Mouse (Mus musculus): ENCODE measurements around the gene Naa38.
"Not testable (repeated sequence)": the region's sequence is repeated elsewhere in the genome, so short reads cannot be mapped to it uniquely, and the experiment has no call there.

The Naa38 gene

GRCm38 (mm10) chr11:69395235-69395633 lies at the start of gene Naa38, which contains the start of gene Cyb5d1:
TSS of gene Naa38 (plus strand) at chr11:69395487.
TSS of gene Cyb5d1 (minus strand) at chr11:69395631.
- not testable (repeated sequence) for DNase-seq (ENCODE audit: low read depth, low spot score)

- DNase-seq (ENCODE audit: low read depth, low spot score), result no peak
These were observed 48.8 kb upstream of the Naa38 start for GRCm38 (mm10) chr11:69346441-69346840.

- DNase-seq (ENCODE audit: low read depth, low spot score), result no peak
These were observed 38.7 kb upstream of the Naa38 start for GRCm38 (mm10) chr11:69356544-69356943.

- no peak for DNase-seq (ENCODE audit: low read depth, low spot score)
These were observed 37.6 kb upstream of the Naa38 start for GRCm38 (mm10) chr11:69357690-69358089.

- no peak for DNase-seq (ENCODE audit: low read depth, low spot score)
These were observed 33.3 kb upstream of the Naa38 start for GRCm38 (mm10) chr11:69362021-69362420.

GRCm38 (mm10) chr11:69362479-69362878 lies 32.8 kb upstream of the Naa38 start:
- no peak for DNase-seq (ENCODE audit: low read depth, low spot score)

- DNase-seq (ENCODE audit: low read depth, low spot score), result no peak
These were observed 30.9 kb upstream of the Naa38 start for GRCm38 (mm10) chr11:69364376-69364775.

GRCm38 (mm10) chr11:69364910-69365309 lies 30.4 kb upstream of the Naa38 start:
- DNase-seq (ENCODE audit: low read depth, low spot score), result no peak

GRCm38 (mm10) chr11:69365722-69366121 lies 29.6 kb upstream of the Naa38 start:
- no peak for DNase-seq (ENCODE audit: low read depth, low spot score)

- DNase-seq (ENCODE audit: low read depth, low spot score), result peak; percentile 95
These were observed 29.0 kb upstream of the Naa38 start for GRCm38 (mm10) chr11:69366157-69366854.

- DNase-seq (ENCODE audit: low read depth, low spot score), result no peak
These were observed 28.3 kb upstream of the Naa38 start for GRCm38 (mm10) chr11:69366855-69367615.

GRCm38 (mm10) chr11:69367616-69368355 lies 27.5 kb upstream of the Naa38 start:
- DNase-seq (ENCODE audit: low read depth, low spot score), result no peak

GRCm38 (mm10) chr11:69368356-69369214 lies 26.7 kb upstream of the Naa38 start:
- DNase-seq (ENCODE audit: low read depth, low spot score), result no peak

- no peak for DNase-seq (ENCODE audit: low read depth, low spot score)
These were observed 25.9 kb upstream of the Naa38 start, which contains the start of gene Chd3 for GRCm38 (mm10) chr11:69369215-69369989. TSS of gene Chd3 (minus strand) at chr11:69369406.

GRCm38 (mm10) chr11:69369990-69370816 lies 25.1 kb upstream of the Naa38 start:
- no peak for DNase-seq (ENCODE audit: low read depth, low spot score)

- DNase-seq (ENCODE audit: low read depth, low spot score), result no peak
These were observed 24.5 kb upstream of the Naa38 start for GRCm38 (mm10) chr11:69370817-69371215.

- no peak for DNase-seq (ENCODE audit: low read depth, low spot score)
These were observed 23.7 kb upstream of the Naa38 start for GRCm38 (mm10) chr11:69371601-69372000.

GRCm38 (mm10) chr11:69372056-69372779 lies 23.1 kb upstream of the Naa38 start:
- DNase-seq (ENCODE audit: low read depth, low spot score), result no peak

- no peak for DNase-seq (ENCODE audit: low read depth, low spot score)
These were observed 22.5 kb upstream of the Naa38 start for GRCm38 (mm10) chr11:69372780-69373170.

Measured in brain, embryonic 18.5 days (tissue).